Mouse (Mus musculus) T-helper 1 cell (primary cell): ENCODE results near the gene Hoxc8.

Source experiments
- in situ Hi-C: fragments of 300-600 bp; cut with MboI, MseI; formaldehyde crosslinking; loops from one replicate; pipeline ENCODE4 v1.15.1; 2025; ENCODE audit warnings: high pct_unique_total_duplicates

The Hoxc8 gene

GRCm38 (mm10) chr15:102981379-102982288, 8.8 kb upstream of the Hoxc8 start:
- in situ Hi-C loops: no loop called here

GRCm38 (mm10) chr15:102983716-102984115, 6.7 kb upstream of the Hoxc8 start:
- in situ Hi-C loops: no loop called here

- in situ Hi-C loops: no loop called here
Observed at GRCm38 (mm10) chr15:102984521-102984920, 5.9 kb upstream of the Hoxc8 start.

DNA sequence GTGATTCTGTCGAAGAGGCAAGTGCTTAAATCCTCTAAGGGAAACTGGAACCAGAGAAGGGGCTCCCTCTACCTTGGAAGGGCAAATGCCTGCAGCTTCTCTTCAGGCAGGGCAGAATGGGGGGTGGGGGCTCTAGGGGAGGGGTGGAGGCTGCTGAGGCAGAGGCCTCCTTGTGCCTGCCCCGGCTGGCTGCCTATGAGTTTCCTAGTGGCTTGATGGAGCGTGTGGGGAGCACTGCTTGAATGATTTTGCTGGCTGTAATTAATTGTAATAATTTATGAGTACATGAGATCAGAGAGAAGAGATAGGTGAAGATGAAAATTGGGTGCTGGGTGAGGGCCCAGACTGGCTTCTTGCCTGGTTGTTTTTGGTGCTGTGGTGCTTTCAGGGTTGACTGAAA, 5.5 kb upstream of the Hoxc8 start:
- in situ Hi-C loops: loop anchor here (5.0 kb wide), 2 partner anchors 187 to 332 kb away; no protein-coding TSS in a partner anchor

DNA sequence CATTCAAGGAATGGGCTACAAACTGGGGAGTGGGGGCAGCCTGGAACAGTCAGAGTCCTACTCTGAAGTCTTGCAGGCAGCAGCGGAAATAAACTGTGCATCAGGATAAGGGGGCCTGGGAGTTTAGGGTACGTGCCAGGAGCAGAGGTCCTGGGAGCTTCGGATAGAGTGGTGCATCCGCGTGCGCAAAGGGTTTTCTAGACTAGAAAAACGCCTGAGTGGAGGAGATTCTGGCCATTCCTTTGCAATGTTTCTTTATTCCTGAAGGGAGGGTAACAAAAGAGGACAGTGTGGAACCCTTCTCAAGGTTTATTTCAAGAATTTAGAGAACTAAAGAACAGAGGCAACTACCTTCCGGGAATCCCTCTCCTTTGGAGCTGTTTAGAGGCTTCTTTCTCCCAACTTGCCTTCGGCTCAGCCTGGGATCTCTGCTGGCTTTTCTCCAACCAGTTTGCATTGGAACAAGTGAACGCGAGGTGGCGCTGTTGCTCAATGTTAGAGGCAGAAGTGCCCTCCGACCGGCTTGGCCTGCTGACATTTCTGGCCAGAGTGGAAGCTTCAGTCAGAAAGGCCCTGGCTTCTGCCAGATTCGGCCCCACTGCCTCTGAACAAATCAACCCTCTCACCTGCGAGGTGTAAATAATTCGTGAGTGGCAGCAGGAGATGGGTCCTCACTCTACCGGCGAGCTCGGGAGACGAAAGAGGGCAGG, 3.1 kb upstream of the Hoxc8 start:
- in situ Hi-C loops: loop anchor here (5.0 kb wide), 2 partner anchors 185 to 330 kb away; no protein-coding TSS in a partner anchor

DNA sequence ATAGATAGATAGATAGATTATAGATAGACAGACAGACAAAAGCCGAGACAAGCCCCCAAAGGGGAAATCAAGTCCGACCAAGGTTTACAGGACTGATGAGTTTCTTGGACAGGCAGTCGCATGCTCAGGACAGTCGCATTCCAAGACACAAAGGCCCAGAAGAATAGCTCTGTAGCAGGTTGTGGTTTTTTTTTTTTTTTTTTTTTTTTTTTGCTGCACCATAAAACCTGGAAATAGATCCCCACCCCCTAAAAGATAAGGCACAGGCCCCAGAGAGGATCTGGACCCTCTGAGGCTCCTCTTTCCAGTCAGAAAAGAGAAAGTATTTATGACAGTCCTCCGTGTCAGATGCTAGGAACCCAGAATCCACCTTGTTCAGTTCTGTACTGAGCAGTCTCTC, 2.3 kb upstream of the Hoxc8 start:
- in situ Hi-C loops: loop anchor here (5.0 kb wide), 2 partner anchors 184 to 329 kb away; no protein-coding TSS in a partner anchor

DNA sequence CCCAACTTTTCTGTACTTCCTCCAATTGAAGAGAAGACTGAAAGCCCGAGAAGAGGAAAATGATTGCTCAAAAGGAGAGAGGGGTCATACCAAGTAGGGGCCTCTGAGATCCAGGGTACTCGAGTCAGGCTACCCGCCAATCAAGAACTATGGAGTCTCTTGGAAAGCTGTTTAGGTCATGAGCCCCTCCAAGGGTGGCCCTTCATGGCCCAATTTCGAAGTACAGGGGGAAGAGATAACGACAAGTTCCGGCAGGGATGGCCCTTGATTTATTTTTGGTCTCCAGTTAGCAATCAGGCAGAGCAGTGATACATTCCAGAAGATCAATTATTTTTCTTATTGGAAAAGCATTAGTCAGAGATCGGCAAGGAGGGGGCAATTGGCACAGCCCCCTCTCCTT, 1.4 kb downstream of the Hoxc8 start:
- in situ Hi-C loops: no loop called here

DNA sequence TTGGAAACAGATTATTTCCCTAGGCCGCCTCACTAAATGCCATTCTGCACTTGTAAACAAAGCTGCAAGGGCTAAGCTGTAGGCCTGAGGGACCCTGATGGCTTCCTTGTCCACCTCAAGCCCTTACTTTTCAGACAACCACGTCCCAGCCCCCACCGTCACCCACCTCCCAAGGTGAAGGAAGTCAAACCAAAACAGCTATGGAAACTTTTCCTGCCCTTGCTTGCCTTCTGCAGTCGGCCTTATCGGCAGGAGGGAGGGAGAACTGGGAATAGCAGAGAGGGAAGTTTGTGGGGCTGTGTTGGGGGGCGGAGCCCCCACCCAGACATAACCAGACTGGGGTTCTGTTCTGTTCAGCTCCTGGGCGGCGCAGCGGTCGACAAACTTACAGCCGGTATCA, 1.8 kb downstream of the Hoxc8 start:
- in situ Hi-C loops: no loop called here

- in situ Hi-C loops: no loop called here
Observed at GRCm38 (mm10) chr15:102992863-102993262, 2.5 kb downstream of the Hoxc8 start.

GRCm38 (mm10) chr15:102996548-102996947, 6.1 kb downstream of the Hoxc8 start:
- in situ Hi-C loops: no loop called here

DNA sequence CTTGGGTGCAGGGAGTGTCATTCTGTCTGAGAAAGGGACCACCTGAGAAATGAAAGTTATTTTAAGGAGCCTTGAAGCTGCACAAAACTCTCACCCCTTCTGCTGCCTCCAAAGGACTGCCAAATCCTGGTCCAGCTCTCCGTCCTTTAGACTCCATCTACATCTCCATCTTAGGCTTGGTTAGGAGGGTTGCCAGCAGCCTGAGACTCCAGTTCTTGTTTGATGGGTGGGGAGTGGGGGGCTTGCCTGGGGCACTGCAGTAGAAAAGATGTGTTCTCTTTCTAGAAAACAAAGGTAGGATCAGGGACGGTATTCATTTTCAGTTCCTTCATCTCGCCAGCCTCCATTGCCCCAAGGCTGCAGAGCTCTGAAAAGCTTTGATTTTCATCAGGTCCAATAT, 7.0 kb downstream of the Hoxc8 start:
- in situ Hi-C loops: no loop called here

- in situ Hi-C loops: no loop called here
Observed at GRCm38 (mm10) chr15:102997939-102998355, 7.5 kb downstream of the Hoxc8 start, which contains the start of gene Hoxc6. Hoxc6 (plus strand) TSS chr15:102998257.

DNA sequence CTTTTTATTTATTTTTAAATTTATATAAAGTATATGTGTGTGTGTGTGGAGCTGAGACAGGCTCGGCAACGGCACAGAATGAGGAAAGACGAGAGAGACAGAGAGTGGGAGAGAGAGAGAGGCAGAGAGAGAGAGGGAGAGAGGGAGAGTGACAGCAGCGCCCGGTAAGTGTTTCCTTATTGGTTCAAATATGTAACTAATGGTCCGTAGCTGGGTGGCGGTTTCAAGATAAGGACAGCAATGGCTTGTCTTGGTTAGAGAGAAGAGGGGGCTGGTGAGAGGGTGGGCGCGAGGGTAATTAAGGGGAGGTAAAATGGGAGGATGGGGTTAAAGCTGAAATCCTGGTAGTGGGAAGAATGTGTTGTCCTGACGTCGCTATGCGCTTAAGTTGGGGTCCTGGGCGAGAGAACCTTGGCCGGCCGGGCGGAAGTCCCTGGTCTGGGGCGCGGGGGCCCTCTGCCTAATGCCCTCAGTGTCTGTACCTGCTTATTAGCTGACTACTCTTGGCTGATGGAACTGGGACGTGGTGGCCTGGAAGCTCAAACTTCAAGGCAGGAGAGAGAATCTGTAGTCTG, 8.3 kb downstream of the Hoxc8 start:
- in situ Hi-C loops: no loop called here

DNA sequence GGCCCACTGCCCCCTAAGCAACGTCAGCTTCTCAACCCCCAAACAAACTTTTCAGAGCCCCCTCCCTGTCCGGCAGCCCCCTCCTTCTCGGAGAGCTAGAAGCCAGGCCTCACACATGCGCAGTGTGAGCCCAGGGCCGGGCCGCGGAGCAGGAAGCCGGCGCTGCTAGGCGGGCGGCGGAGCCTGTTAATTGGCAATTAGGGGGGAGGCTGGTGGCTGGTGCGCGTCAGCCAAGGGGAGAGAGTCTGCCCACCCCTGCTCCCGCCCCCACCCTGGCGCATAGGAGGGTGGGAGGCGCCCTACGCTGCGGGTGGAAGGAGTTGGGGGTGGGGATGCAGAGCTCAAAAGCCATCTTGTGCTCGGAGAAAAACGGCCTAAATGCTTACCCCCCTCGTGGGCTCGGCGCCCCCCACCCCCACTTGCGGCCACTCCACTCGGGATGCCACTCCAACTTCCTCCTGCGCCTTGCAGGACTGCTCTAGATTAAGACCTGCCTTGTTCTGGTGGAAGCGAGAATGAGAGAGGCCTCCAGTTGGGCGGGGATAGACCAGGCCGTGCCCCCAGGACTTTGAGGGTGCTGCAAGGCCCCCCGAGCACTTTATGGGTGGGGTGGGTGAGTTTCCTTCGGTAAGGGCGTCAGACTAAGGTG, 8.9 kb downstream of the Hoxc8 start:
- in situ Hi-C loops: no loop called here

DNA sequence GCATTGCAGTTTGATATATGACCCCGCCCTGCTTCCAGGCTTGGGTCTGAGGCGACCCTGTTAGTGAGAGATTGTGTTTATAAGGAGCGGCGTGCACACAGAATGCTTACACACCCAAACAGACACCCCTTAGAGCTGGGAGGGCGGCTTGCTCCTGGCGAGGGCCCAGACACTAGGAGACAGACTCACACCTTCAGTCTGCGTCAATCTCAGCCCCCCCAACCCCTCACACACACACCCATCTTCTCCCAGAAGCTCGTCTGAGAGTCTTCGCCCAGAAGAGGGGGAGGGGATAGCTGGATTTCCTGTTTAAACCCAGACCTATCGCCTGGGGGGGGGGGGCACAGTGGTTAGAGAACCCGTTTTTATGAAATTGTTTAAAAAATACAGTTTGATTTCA, 9.5 kb downstream of the Hoxc8 start:
- in situ Hi-C loops: no loop called here

- in situ Hi-C loops: no loop called here
Observed at GRCm38 (mm10) chr15:103000501-103000901, 10.1 kb downstream of the Hoxc8 start.

DNA sequence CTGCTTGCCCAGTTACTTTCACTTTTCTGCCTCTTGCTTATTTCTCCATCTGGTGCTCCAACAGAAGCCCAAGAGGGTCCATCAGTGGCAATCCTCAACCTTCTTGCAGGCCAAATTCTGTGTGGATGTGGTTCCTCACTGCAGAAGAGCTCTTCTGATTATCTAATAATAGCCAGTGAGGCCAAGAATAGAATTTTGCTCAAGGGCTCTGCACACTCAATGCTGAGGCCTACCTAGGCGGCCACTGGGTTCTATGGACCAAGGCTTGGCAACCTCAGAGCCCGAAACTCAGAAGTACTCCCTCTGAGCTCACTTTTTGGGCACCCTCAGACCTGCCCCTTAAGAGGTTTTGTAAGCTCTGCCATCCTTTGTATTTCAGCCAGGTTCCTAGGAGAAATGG, 11.0 kb downstream of the Hoxc8 start:
- in situ Hi-C loops: no loop called here

DNA sequence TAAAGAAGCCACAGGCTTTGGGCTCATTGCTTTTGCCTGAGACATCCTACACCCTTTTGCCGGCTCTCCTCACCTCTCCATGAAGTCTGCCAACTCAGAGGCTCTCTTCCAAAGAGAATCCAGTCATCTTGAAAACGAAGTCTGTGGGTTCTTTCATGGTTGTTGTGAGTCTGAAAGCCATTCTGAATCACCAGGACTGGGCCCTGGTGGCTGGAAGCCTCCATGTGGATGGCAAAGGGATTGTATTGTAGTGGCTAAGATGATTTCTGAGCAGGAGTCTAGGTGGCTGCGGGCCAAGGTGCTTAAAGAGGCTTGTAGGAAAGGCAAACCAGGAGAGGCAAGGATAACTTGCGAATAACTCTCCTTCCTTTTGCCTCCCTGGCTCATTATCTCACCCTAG, 11.7 kb downstream of the Hoxc8 start:
- in situ Hi-C loops: no loop called here

DNA sequence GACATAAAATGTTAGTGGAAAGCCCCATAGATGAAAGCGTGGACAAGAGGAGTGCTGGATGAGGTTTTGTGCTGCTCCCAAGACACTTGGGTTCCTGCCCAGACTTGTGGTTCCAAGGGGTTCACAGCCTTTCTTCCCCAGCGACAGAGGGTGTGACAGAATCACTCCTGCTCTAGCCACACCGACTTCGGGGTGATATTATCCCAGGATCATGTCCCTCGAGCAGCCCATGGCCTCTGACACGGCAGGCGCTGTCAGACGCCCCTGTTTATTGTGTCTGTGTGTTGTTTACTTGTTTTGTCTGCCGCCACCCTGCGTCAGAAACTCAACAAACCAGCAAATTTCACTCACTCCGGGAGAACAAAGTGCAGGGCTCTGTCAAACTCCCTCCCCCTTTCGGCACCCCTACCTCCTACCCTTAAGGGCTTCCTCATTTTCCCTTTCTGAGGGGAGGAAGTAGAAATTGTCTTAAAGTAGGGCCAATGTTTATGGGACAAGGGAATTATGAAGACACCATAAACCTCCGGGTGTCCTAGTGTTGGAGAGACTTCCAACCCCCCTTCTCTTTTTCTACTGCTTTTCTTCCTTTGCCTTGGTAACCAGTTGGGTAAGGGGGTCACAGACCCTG, 12.5 kb downstream of the Hoxc8 start:
- in situ Hi-C loops: no loop called here

- in situ Hi-C loops: no loop called here
Observed at GRCm38 (mm10) chr15:103005308-103005707, 14.9 kb downstream of the Hoxc8 start.

GRCm38 (mm10) chr15:103005797-103006196, 15.4 kb downstream of the Hoxc8 start:
- in situ Hi-C loops: no loop called here
